Comparison of ENCODE assay signal across 9 mouse cellular contexts in the genomic region with DNA sequence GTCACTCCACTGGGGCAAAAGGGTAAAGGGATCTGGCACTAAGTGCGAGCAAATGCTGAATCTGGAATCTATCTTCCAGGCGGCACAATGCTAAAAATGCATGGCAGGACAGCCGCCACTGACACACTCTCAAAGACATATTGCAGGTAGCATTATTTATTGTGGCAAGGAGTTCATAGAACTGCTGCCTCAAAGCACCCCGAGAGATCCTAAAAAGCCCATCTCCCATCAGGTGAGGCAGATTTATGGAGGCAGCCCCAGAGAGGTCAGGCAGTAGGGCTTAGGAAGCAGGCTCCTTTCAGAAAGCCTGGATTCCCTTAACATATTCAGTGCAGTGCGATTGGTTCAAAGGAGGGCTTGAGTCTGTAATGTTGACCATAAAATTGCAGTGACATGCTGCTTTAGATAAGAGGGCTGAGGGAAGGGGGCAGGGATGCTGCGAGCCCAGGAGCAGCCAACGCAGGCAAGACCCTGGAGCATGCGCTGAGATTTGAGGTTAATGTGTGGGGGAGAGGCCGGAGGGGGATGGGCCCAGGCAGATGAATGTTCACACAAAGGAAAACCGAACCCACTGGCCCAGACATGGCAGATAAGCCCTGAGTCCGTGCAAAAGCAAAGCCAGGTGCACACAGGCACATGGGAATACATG.
DNase-seq lines count a peak whose midpoint lies in the region; ATAC-seq lines count a peak whose summit lies in the region.
"Had no signal": no experiment of that assay in that cellular context is flagged by ENCODE, and none has a peak within 500 bp of the region (broad histone marks: within the 10 kb centered on the region; RNA-seq: fewer than 3 reads in every experiment).

No protein-coding gene starts in this region.

- no peak overlapping the region for H3K4me3 ChIP-seq in kidney, embryonic 15.5 days (replicated peaks)
- H3K4me3 ChIP-seq in embryonic facial prominence, embryonic 11.5 days (ENCODE audit: low read depth, low read length): no peak overlapping the region
- H3K4me3 ChIP-seq in hindbrain, embryonic 16.5 days (ENCODE audit: low read length): no peak overlapping the region
- H3K4me3 ChIP-seq in neural tube, embryonic 12.5 days: no peak overlapping the region

- no peaks in the 10 kb centered on the region for H3K9me3 ChIP-seq in kidney, embryonic 15.5 days (replicated peaks)
- H3K9me3 ChIP-seq in embryonic facial prominence, embryonic 11.5 days (replicated peaks; ENCODE audit: control insufficient read depth, low read length): no peaks in the 10 kb centered on the region
- H3K9me3 ChIP-seq in hindbrain, embryonic 16.5 days (ENCODE audit: control insufficient read depth, low read length): no peaks in the 10 kb centered on the region
- H3K9me3 ChIP-seq in neural tube, embryonic 12.5 days: no peaks in the 10 kb centered on the region

- no peak overlapping the region for H3K27ac ChIP-seq in kidney, embryonic 15.5 days
- peak overlapping the region; percentile 79 for H3K27ac ChIP-seq in embryonic facial prominence, embryonic 11.5 days (replicated peaks; ENCODE audit: low read depth, low read length)
- H3K27ac ChIP-seq in hindbrain, embryonic 16.5 days (ENCODE audit: low read depth, low read length): peak overlapping the region; percentile 51
- peak overlapping the region; percentile 63; the same call in 1 of the 2 replicates for H3K27ac ChIP-seq in neural tube, embryonic 12.5 days

- no peaks in the 10 kb centered on the region for H3K27me3 ChIP-seq in kidney, embryonic 15.5 days
- no peaks in the 10 kb centered on the region for H3K27me3 ChIP-seq in embryonic facial prominence, embryonic 11.5 days (ENCODE audit: control insufficient read depth, insufficient read depth, low read length)
- H3K27me3 ChIP-seq in hindbrain, embryonic 16.5 days (replicated peaks; ENCODE audit: control insufficient read depth, insufficient read depth, low read length): no peaks in the 10 kb centered on the region; the same call in 1 of the 2 replicates
- no peaks in the 10 kb centered on the region for H3K27me3 ChIP-seq in neural tube, embryonic 12.5 days (replicated peaks)
- H3K27me3 ChIP-seq: CH12.LX had no signal

- 0 out of 2 replicates have a peak, but pooled peaks have one; percentile 43 for ATAC-seq in kidney, embryonic 15.5 days (replicated peaks; ENCODE audit: low FRiP score)
- ATAC-seq in embryonic facial prominence, embryonic 11.5 days (replicated peaks; ENCODE audit: insufficient number of reproducible peaks, low FRiP score, low TSS enrichment, low read depth): peak; percentile 93
- ATAC-seq in hindbrain, embryonic 16.5 days: peak; percentile 83
- ATAC-seq in neural tube, embryonic 12.5 days (ENCODE audit: low FRiP score, low read depth): peak; percentile 92

- no peak overlapping the region for H3K4me2 ChIP-seq in kidney, embryonic 15.5 days
- no peak overlapping the region; the same call in 1 of the 2 replicates for H3K4me2 ChIP-seq in embryonic facial prominence, embryonic 11.5 days (ENCODE audit: low read depth, low read length)
- H3K4me2 ChIP-seq in hindbrain, embryonic 16.5 days (ENCODE audit: low read length): no peak overlapping the region
- H3K4me2 ChIP-seq in neural tube, embryonic 12.5 days (replicated peaks): peak overlapping the region; percentile 20; the same call in 1 of the 2 replicates

- H3K36me3 ChIP-seq in kidney, embryonic 15.5 days: no peaks in the 10 kb centered on the region
- no peaks in the 10 kb centered on the region for H3K36me3 ChIP-seq in embryonic facial prominence, embryonic 11.5 days (replicated peaks; ENCODE audit: control insufficient read depth, insufficient read depth, low read depth, low read length)
- no peaks in the 10 kb centered on the region for H3K36me3 ChIP-seq in hindbrain, embryonic 16.5 days (ENCODE audit: control insufficient read depth, insufficient read depth, low read length)
- H3K36me3 ChIP-seq in neural tube, embryonic 12.5 days: no peaks in the 10 kb centered on the region

- no peak overlapping the region for H3K9ac ChIP-seq in kidney, embryonic 15.5 days
- H3K9ac ChIP-seq in embryonic facial prominence, embryonic 11.5 days (replicated peaks; ENCODE audit: low read length): peak overlapping the region; percentile 22; the same call in 1 of the 2 replicates
- no peak overlapping the region for H3K9ac ChIP-seq in hindbrain, embryonic 16.5 days (ENCODE audit: low read depth, low read length)
- H3K9ac ChIP-seq in neural tube, embryonic 12.5 days: no peak overlapping the region

- no peak for DNase-seq in kidney, adult 11 months
- DNase-seq in embryonic facial prominence, embryonic 11.5 days (ENCODE audit: low spot score): peak; percentile 82
- no peak for DNase-seq in natural killer cell, adult 2 months (ENCODE audit: low spot score in 2 of 2)
- DNase-seq in thymus, postnatal 14 days: no peak
- DNase-seq in urinary bladder, adult 18-20 months (ENCODE audit: low spot score in 2 of 2): no peak

- WGBS in kidney, embryonic 15.5 days: 20% methylated on average over 11 of the region's 11 CpGs
- 43% methylated on average over 11 of the region's 11 CpGs for WGBS in embryonic facial prominence, embryonic 11.5 days
- WGBS in hindbrain, embryonic 16.5 days: 32% methylated on average over 11 of the region's 11 CpGs
- WGBS in neural tube, embryonic 12.5 days: 14% methylated on average over 11 of the region's 11 CpGs

- peaks cover 15% of the 10 kb centered on the region for H3K4me1 ChIP-seq in kidney, embryonic 15.5 days
- no peaks in the 10 kb centered on the region for H3K4me1 ChIP-seq in embryonic facial prominence, embryonic 11.5 days (ENCODE audit: control insufficient read depth, insufficient read depth, low read length)
- H3K4me1 ChIP-seq in hindbrain, embryonic 16.5 days (ENCODE audit: control insufficient read depth, insufficient read depth, low read depth, low read length): peaks cover 3% of the 10 kb centered on the region; the same call in 1 of the 2 replicates
- H3K4me1 ChIP-seq in neural tube, embryonic 12.5 days: peaks cover 18% of the 10 kb centered on the region

Comparison
In these comparisons a context has a peak if more than half of its experiments do, and no peak if none do; other contexts are left out.
1. ATAC-seq: peak in every context shown above with its lines; median percentile 93 in embryonic facial prominence, embryonic 11.5 days; 92 in neural tube, embryonic 12.5 days; 83 in hindbrain, embryonic 16.5 days; 43 in kidney, embryonic 15.5 days.